Mouse (Mus musculus) CH12.LX (cell line): Measurements from ENCODE around the gene Cdc123. TPM values are rescaled to one million over a fixed set of nuclear protein-coding genes. Genes with fewer than 3 reads are reported as not detected.

ENCODE experiments used
- DNase-seq: peaks from one replicate; pipeline ENCODE4 v3.0.0-alpha.2; 2013; ENCODE audit errors: extremely low read depth
- H3K27ac ChIP-seq: 2 replicates; pipeline ENCODE4 v1.5.1; 2012; ENCODE audit warnings: low read depth, mild to moderate bottlenecking, control low read depth, moderate library complexity; ENCODE audit not compliant: insufficient read depth
- H3K27me3 ChIP-seq: replicated peaks from 2 replicates; pipeline ENCODE3; 2012; ENCODE audit warnings: inconsistent platforms
- H3K36me3 ChIP-seq, 2 experiments: replicated peaks in 1 of 2; 2 replicates each; pipeline versions ENCODE3 to v1.6.1; 2012; ENCODE audit warnings: inconsistent platforms in 1 of 2, low read length in 1 of 2, mild to moderate bottlenecking in 1 of 2, mixed read lengths in 1 of 2, moderate library complexity in 1 of 2; ENCODE audit not compliant: control insufficient read depth in 1 of 2, insufficient read depth in 1 of 2
- H3K4me1 ChIP-seq, 2 experiments: 2 replicates each; pipeline ENCODE4 v1.6.1; 2012; ENCODE audit warnings: inconsistent platforms in 1 of 2, moderate library complexity in 1 of 2; ENCODE audit not compliant: insufficient read depth in 2 of 2, control insufficient read depth in 1 of 2
- H3K4me2 ChIP-seq: 2 replicates; pipeline ENCODE4 v1.6.1; 2012; ENCODE audit warnings: low read depth, mild to moderate bottlenecking, control low read depth; ENCODE audit not compliant: poor library complexity, insufficient read depth, severe bottlenecking
- H3K4me3 ChIP-seq, 3 experiments: fragments of 150-350 bp in 1 of 3; sonication (generic) in 1 of 3; replicated peaks in 1 of 3; 2 replicates each; pipeline versions ENCODE3 to v1.5.1; 2011 to 2012; ENCODE audit warnings: low read depth in 2 of 3, low read length in 2 of 3, mild to moderate bottlenecking in 2 of 3, moderate library complexity in 2 of 3, control low read depth in 1 of 3, improper control_type of control experiment in 1 of 3, inconsistent platforms in 1 of 3, mixed read lengths in 1 of 3; ENCODE audit not compliant: poor library complexity in 1 of 3
- H3K79me2 ChIP-seq: replicated peaks from 2 replicates; pipeline ENCODE4 v1.6.1; 2012; ENCODE audit warnings: mild to moderate bottlenecking, moderate library complexity; ENCODE audit not compliant: control insufficient read depth, poor library complexity, insufficient read depth, severe bottlenecking; ENCODE audit errors: extremely low read depth
- H3K9ac ChIP-seq: 2 replicates; pipeline ENCODE4 v1.6.1; 2012; ENCODE audit warnings: low read depth, mild to moderate bottlenecking, control low read depth, moderate library complexity; ENCODE audit not compliant: insufficient read depth
- H3K9me3 ChIP-seq: replicated peaks from 2 replicates; pipeline ENCODE3; 2012; ENCODE audit warnings: low read length, inconsistent platforms, mixed read lengths
- CHD1 ChIP-seq: IDR thresholded peaks from 2 replicates; pipeline ENCODE4 v1.6.1; 2012; ENCODE audit warnings: low read depth, low read length, improper control_type of control experiment, inconsistent platforms
- E2F4 ChIP-seq: IDR thresholded peaks from 2 replicates; pipeline ENCODE4 v1.6.1; 2011; ENCODE audit warnings: low read depth, low read length, improper control_type of control experiment; ENCODE audit not compliant: insufficient replicate concordance
- ELF1 ChIP-seq: IDR thresholded peaks from 2 replicates; pipeline ENCODE4 v1.6.1; 2014; ENCODE audit warnings: low read depth, mild to moderate bottlenecking, inconsistent platforms, low read length, improper control_type of control experiment
- EP300 ChIP-seq: IDR thresholded peaks from 2 replicates; pipeline ENCODE4 v1.6.1; 2011; ENCODE audit warnings: low read length, improper control_type of control experiment
- HCFC1 ChIP-seq: IDR thresholded peaks from 2 replicates; pipeline ENCODE4 v1.6.1; 2012; ENCODE audit warnings: low read depth, mild to moderate bottlenecking, inconsistent platforms, low read length, improper control_type of control experiment
- JUND ChIP-seq: conservative IDR thresholded peaks from 2 replicates; pipeline ENCODE4 v1.6.1; 2011; ENCODE audit warnings: low read depth, low read length, improper control_type of control experiment
- MAZ ChIP-seq: IDR thresholded peaks from 2 replicates; pipeline ENCODE4 v1.6.1; 2012; ENCODE audit warnings: low read depth, mild to moderate bottlenecking, inconsistent platforms, low read length, improper control_type of control experiment, moderate library complexity
- MEF2A ChIP-seq: IDR thresholded peaks from 2 replicates; pipeline ENCODE4 v1.6.1; 2014; ENCODE audit warnings: low read depth, mild to moderate bottlenecking, inconsistent platforms, low read length, improper control_type of control experiment, borderline replicate concordance
- NELFE ChIP-seq: IDR thresholded peaks from 2 replicates; pipeline ENCODE4 v1.6.1; 2011; ENCODE audit warnings: low read depth, low read length, improper control_type of control experiment
- NRF1 ChIP-seq: IDR thresholded peaks from 2 replicates; pipeline ENCODE4 v1.6.1; 2014; ENCODE audit warnings: low read depth, mild to moderate bottlenecking, inconsistent platforms, low read length, improper control_type of control experiment, moderate library complexity
- POLR2AphosphoS2 ChIP-seq: IDR thresholded peaks from 2 replicates; pipeline ENCODE4 v1.6.1; 2011; ENCODE audit warnings: low read depth, low read length, improper control_type of control experiment
- RAD21 ChIP-seq: IDR thresholded peaks from 2 replicates; pipeline ENCODE4 v1.6.1; 2011; ENCODE audit warnings: low read depth, mild to moderate bottlenecking, low read length, improper control_type of control experiment, moderate library complexity
- RCOR1 ChIP-seq: conservative IDR thresholded peaks from 2 replicates; pipeline ENCODE4 v1.6.1; 2012; ENCODE audit warnings: low read depth, mild to moderate bottlenecking, inconsistent platforms, low read length, improper control_type of control experiment
- SIN3A ChIP-seq: IDR thresholded peaks from 2 replicates; pipeline ENCODE4 v1.6.1; 2012; ENCODE audit warnings: low read length, improper control_type of control experiment, inconsistent platforms
- SMC3 ChIP-seq: IDR thresholded peaks from 2 replicates; pipeline ENCODE4 v1.6.1; 2011; ENCODE audit warnings: low read depth, low read length, improper control_type of control experiment
- TCF12 ChIP-seq: IDR thresholded peaks from 2 replicates; pipeline ENCODE4 v1.6.1; 2014; ENCODE audit warnings: low read depth, mild to moderate bottlenecking, inconsistent platforms, low read length, improper control_type of control experiment
- UBTF ChIP-seq: IDR thresholded peaks from 2 replicates; pipeline ENCODE4 v1.6.1; 2012; ENCODE audit warnings: low read depth, mild to moderate bottlenecking, inconsistent platforms, low read length, improper control_type of control experiment, moderate library complexity
- USF1 ChIP-seq: IDR thresholded peaks from 2 replicates; pipeline ENCODE4 v1.6.1; 2014; ENCODE audit warnings: low read depth, mild to moderate bottlenecking, inconsistent platforms, low read length, improper control_type of control experiment
- USF2 ChIP-seq: conservative IDR thresholded peaks from 2 replicates; pipeline ENCODE4 v1.6.1; 2011; ENCODE audit warnings: low read depth, low read length, improper control_type of control experiment
- ZC3H11A ChIP-seq: IDR thresholded peaks from 2 replicates; pipeline ENCODE4 v1.6.1; 2012; ENCODE audit warnings: low read depth, mild to moderate bottlenecking, inconsistent platforms, low read length, improper control_type of control experiment
- ZKSCAN1 ChIP-seq: IDR thresholded peaks from 2 replicates; pipeline ENCODE4 v1.6.1; 2012; ENCODE audit warnings: low read depth, inconsistent platforms, low read length, improper control_type of control experiment, borderline replicate concordance
- ZNF384 ChIP-seq: IDR thresholded peaks from 2 replicates; pipeline ENCODE4 v1.6.1; 2012; ENCODE audit warnings: low read depth, low read length, improper control_type of control experiment, inconsistent platforms
- dilution Hi-C: fragments of 300-500 bp; cut with MboI; formaldehyde crosslinking; loops from 2 replicates; pipeline ENCODE4 v1.14.3; 2020; ENCODE audit warnings: low sequenced_read_pairs; ENCODE audit not compliant: extremely low pct_unique_long_range_greater_than_20kb, extremely low pct_ligation_motif_present
- in situ Hi-C: fragments of 300-500 bp; cut with MboI; formaldehyde crosslinking; loops from 3 replicates; pipeline ENCODE4 v1.14.3; 2019; ENCODE audit warnings: low sequenced_read_pairs, low pct_ligation_motif_present, low pct_unique_long_range_greater_than_20kb, mixed read lengths
- polyA plus RNA-seq: library from polyadenylated mRNA; unstranded; fragments of >175 nt; gene quantifications from 2 replicates; pipeline ENCODE4 v1.2.1, GENCODE M21; 2012; ENCODE audit warnings: low read depth; ENCODE audit not compliant: insufficient read length
- total RNA-seq, 2 experiments: library from RNA; depleted of rRNA; stranded (reverse); fragments of 300-350 nt in 1 of 2; fragments of >200 nt in 1 of 2; gene quantifications; 2 replicates each; pipeline ENCODE4 v1.2.3; 2012 to 2014

Gene Cdc123
- total and polyA plus RNA-seq, 3 experiments = 164 to 291 (median 215) TPM

DNA sequence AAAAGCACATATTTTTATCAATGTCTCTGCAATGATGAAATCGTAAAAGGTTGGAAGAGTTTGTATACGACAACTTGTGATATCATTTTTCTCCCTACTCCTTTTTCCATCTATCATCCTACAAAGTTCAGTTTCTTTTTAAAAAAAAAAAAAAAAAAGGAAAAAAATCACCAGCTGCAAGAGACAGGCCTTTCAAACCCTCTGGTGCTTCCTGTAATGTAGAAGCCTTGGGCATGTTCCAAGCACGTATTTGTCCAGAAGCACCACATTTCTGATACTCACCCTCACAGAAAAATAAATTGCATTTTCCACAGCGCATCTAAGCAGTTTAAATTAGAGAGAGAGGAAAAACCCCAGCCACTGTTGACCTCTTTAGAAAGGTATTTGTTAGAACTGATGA is 862 bp upstream of the Cdc123 start:
- TF ChIP-seq RCOR1 = no peak
- TF ChIP-seq ZNF384 = peak; percentile 15; the same call in 1 of the 2 replicates
- TF ChIP-seq, all 38 proteins: peak for 1
- Histone ChIP-seq H3K4me1 (peaks cover 12 to 52% of the 10 kb centered on the region in 2 experiments), H3K79me2 (peaks cover 76% of the 10 kb centered on the region), H3K9ac (peak overlapping the region; percentile 79), H3K4me3 (peak overlapping the region; percentile 80 to 83 (median 80)), H3K27me3 (no peaks in the 10 kb centered on the region), H3K4me2 (peak overlapping the region; percentile 96), H3K27ac (no peak overlapping the region), H3K9me3 (no peaks in the 10 kb centered on the region), H3K36me3 (peaks cover 12 to 40% of the 10 kb centered on the region in 2 experiments)
- dilution Hi-C loops = no loop called here
- no peak for DNase-seq
- in situ Hi-C loops = loop anchor here (25.0 kb wide), 1 partner anchor 934 kb away; the partner anchor contains the start of gene Phyh

DNA sequence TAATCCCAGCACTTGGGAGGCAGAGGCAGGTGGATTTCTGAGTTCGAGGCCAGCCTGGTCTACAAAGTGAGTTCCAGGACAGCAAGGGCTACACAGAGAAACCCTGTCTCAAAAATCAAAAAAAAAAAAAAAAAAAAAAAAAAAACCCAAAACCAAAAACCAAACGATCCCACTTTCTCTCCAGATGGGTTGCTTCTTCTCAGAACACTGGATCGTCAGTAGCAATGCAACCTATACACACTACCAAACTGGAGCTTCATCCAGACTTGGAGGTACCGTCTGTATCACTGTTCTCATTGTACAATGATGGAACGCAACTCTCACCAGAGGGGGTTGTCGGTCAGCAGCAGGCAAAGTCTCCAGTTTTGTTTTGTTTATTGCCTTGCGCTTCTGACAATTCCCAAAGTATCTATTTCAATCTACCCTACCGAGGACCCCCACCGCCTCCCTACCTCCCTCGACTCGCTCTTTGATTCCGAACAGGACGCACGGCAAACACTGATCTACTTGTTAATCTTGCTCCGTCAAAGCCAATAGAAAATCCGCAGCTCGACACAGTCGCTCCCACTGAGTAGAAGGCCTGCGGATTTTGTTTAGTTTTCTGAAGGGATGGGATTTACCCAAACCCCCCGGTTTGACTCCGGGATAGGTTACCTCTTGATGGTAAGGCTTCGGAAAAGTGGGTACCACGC is 637 bp downstream of the Cdc123 start:
- TF ChIP-seq UBTF (no peak), CHD1 (peak; percentile 23; the same call in 1 of the 2 replicates), MAZ (0 out of 2 replicates have a peak, but pooled peaks have one; percentile 5), EP300 (no peak), ZNF384 (peak; percentile 49; the same call in 1 of the 2 replicates)
- TF ChIP-seq, all 38 proteins: peak for 3
- peaks cover 2% of the 10 kb centered on the region for H3K9me3 ChIP-seq
- dilution Hi-C loops = no loop called here
- H3K4me2 ChIP-seq = peak overlapping the region; percentile 86
- in situ Hi-C loops = loop anchor here (25.0 kb wide), 1 partner anchor 932 kb away; the partner anchor contains the start of gene Phyh
- H3K4me1 ChIP-seq = peaks cover 12 to 57% of the 10 kb centered on the region in 2 experiments
- peaks cover 68% of the 10 kb centered on the region for H3K79me2 ChIP-seq
- H3K36me3 ChIP-seq = peaks cover 16 to 36% of the 10 kb centered on the region in 2 experiments
- peak; percentile 29 for DNase-seq
- no peaks in the 10 kb centered on the region for H3K27me3 ChIP-seq
- H3K4me3 ChIP-seq = peak overlapping the region; percentile 80 to 83 (median 80)
- H3K27ac ChIP-seq = peak overlapping the region; percentile 81
- peak overlapping the region; percentile 79 for H3K9ac ChIP-seq

DNA sequence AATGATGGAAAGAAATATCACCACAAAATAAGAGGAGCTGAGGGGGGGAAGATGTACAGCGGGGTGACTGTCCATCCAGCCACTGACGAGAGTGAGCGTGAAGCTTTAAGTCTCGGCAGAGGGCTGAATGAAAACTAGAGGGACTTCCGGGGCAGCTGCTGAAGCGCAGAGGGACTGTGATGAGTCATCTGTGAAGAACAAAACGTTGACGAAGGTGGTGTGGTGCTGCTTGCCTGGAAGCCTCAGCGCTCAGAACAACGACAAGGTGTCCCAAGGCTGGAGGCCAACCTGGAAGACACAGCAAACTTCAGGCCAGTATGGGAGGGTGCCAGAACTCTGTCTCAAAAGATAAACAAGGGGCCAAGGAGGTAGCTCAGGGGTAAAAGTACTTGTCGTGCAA is 4.1 kb downstream of the Cdc123 start:
- Histone ChIP-seq H3K36me3 (peaks cover 32 to 52% of the 10 kb centered on the region in 2 experiments), H3K4me1 (peaks cover 12 to 34% of the 10 kb centered on the region in 2 experiments)
- dilution Hi-C loops = no loop called here
- TF ChIP-seq ZC3H11A = no peak
- TF ChIP-seq TCF12 = peak; percentile 83; the same call in 1 of the 2 replicates
- TF ChIP-seq USF2 = no peak
- TF ChIP-seq E2F4 = no peak
- 0 out of 2 replicates have a peak, but pooled peaks have one; percentile 22 for TF ChIP-seq NELFE
- peak; percentile 64 for TF ChIP-seq MEF2A
- TF ChIP-seq SIN3A = peak; percentile 80; the same call in 1 of the 2 replicates
- TF ChIP-seq RAD21 = no peak
- TF ChIP-seq MAZ = no peak
- TF ChIP-seq POLR2AphosphoS2 = no peak
- no peak for TF ChIP-seq USF1
- peak; percentile 76 for TF ChIP-seq EP300
- no peak for TF ChIP-seq ZKSCAN1
- TF ChIP-seq SMC3 = no peak
- no peak for TF ChIP-seq HCFC1
- no peak for TF ChIP-seq NRF1
- peak; percentile 83 for TF ChIP-seq JUND
- peak; percentile 91 for TF ChIP-seq ELF1

More for the DNA sequence above, 4.1 kb downstream of the Cdc123 start:
- Histone ChIP-seq H3K79me2 (peaks cover 44% of the 10 kb centered on the region), H3K9ac (peak overlapping the region; percentile 30), H3K9me3 (peaks cover 2% of the 10 kb centered on the region), H3K27ac (peak overlapping the region; percentile 93), H3K4me3 (peak overlapping the region; percentile 30 to 37 (median 34)), H3K27me3 (no peaks in the 10 kb centered on the region), H3K4me2 (peak overlapping the region; percentile 79)
- in situ Hi-C loops = loop anchor here (25.0 kb wide), 1 partner anchor 929 kb away; the partner anchor contains the start of gene Phyh
- DNase-seq = peak; percentile 81
